Mouse (Mus musculus) hindbrain, postnatal 0 days (tissue): ENCODE measurements around the gene Lgsn. TPM values are rescaled to one million over a fixed set of nuclear protein-coding genes. Genes with fewer than 3 reads are reported as not detected.

Experiments
- ATAC-seq: fragments of 200-750 bp; cut with Nextera tagmentation; 2 replicates; pipeline ENCODE4 v1.8.0; 2017; ENCODE audit warnings: mild to moderate bottlenecking, moderate TSS enrichment, moderate library complexity
- DNase-seq: peaks from one replicate; pipeline ENCODE4 v3.0.0-alpha.2; 2015; ENCODE audit warnings: low spot score
- H3K27ac ChIP-seq: fragments of 300-500 bp; sonication (generic); 2 replicates; pipeline ENCODE4 v1.5.1; 2014; ENCODE audit warnings: mild to moderate bottlenecking
- H3K27me3 ChIP-seq: fragments of 300-500 bp; sonication (generic); 2 replicates; pipeline ENCODE4 v1.6.1; 2014; ENCODE audit warnings: low read length, mixed read lengths; ENCODE audit not compliant: insufficient read depth
- H3K36me3 ChIP-seq: fragments of 300-500 bp; sonication (generic); 2 replicates; pipeline ENCODE4 v1.6.1; 2014; ENCODE audit warnings: low read length, mixed read lengths; ENCODE audit not compliant: insufficient read depth
- H3K4me1 ChIP-seq: fragments of 300-500 bp; sonication (generic); 2 replicates; pipeline ENCODE4 v1.6.1; 2014; ENCODE audit warnings: antibody characterized with exemption, low read length, mixed read lengths; ENCODE audit not compliant: insufficient read depth
- H3K4me2 ChIP-seq: fragments of 300-500 bp; sonication (generic); 2 replicates; pipeline ENCODE4 v1.6.1; 2014; ENCODE audit warnings: low read depth, mild to moderate bottlenecking, low read length, moderate library complexity, mixed read lengths
- H3K4me3 ChIP-seq: fragments of 300-500 bp; sonication (generic); 2 replicates; pipeline ENCODE4 v1.5.1; 2014; ENCODE audit warnings: low read length
- H3K9ac ChIP-seq: fragments of 300-500 bp; sonication (generic); replicated peaks from 2 replicates; pipeline ENCODE4 v1.6.1; 2014; ENCODE audit warnings: mild to moderate bottlenecking, low read length, moderate library complexity, mixed read lengths
- H3K9me3 ChIP-seq: fragments of 300-500 bp; sonication (generic); 2 replicates; pipeline ENCODE4 v1.6.1; 2016; ENCODE audit warnings: low read length, mixed read lengths
- CTCF ChIP-seq: IDR thresholded peaks from 2 replicates; pipeline ENCODE4 v1.5.1; 2016; ENCODE audit warnings: antibody characterized with exemption, control low read depth, low read depth
- WGBS: fragments of 180-500 bp; shearing (Covaris S2); extraction: QIAGEN DNeasy Blood & Tissue Kit; methylation state at CpG from one replicate; pipeline ENCODE4 v1.1.7; 2014; 5-methylcytosine and 5-hydroxymethylcytosine counted together
- polyA plus RNA-seq: library from polyadenylated mRNA; unstranded; fragments of >200 nt; fragmentation: Nextera tagmentation; extraction: Ambion mirVana; gene quantifications from 2 replicates; pipeline ENCODE4 v1.2.1, GENCODE M21; 2015
- total RNA-seq: library from RNA; depleted of rRNA; stranded (reverse); fragments of >200 nt; gene quantifications from 2 replicates; pipeline ENCODE4 v1.2.3, GENCODE M21; 2014; rRNA removed

Lgsn gene
- total RNA-seq: 0.83 TPM in 1 of 2 replicates, not detected in the other
- 0.11 TPM in 1 of 2 replicates, not detected in the other for polyA plus RNA-seq

GRCm38 (mm10) chr1:31176101-31176500, at the start of gene Lgsn:
Lgsn (plus strand) TSS chr1:31176401.
- no peak within 1 kb of the TSS for H3K27ac ChIP-seq
- no peak for TF ChIP-seq CTCF
- 75% methylated on average over 5 of the region's 5 CpGs for WGBS
- no peak for ATAC-seq
- no peaks in the 10 kb centered on the region for H3K36me3 ChIP-seq
- H3K9ac ChIP-seq: no peak within 1 kb of the TSS
- no peak for DNase-seq
- H3K4me1 ChIP-seq: no peaks in the 10 kb centered on the region
- H3K4me3 ChIP-seq: no peak within 1 kb of the TSS
- H3K9me3 ChIP-seq: no peaks in the 10 kb centered on the region
- no peaks in the 10 kb centered on the region for H3K27me3 ChIP-seq
- no peak within 1 kb of the TSS for H3K4me2 ChIP-seq

- ATAC-seq: no peak
Measured at GRCm38 (mm10) chr1:31138387-31138786, 37.8 kb upstream of the Lgsn start.

GRCm38 (mm10) chr1:31142288-31143094, 33.7 kb upstream of the Lgsn start:
- no peak overlapping the region for H3K27ac ChIP-seq
- H3K27me3 ChIP-seq: no peaks in the 10 kb centered on the region
- H3K36me3 ChIP-seq: no peaks in the 10 kb centered on the region
- no peaks in the 10 kb centered on the region for H3K4me1 ChIP-seq
- H3K9ac ChIP-seq: no peak overlapping the region
- no peak for TF ChIP-seq CTCF
- peak; percentile 55; the same call in 1 of the 2 replicates for ATAC-seq
- no peaks in the 10 kb centered on the region for H3K9me3 ChIP-seq
- WGBS: 41% methylated on average over 8 of the region's 8 CpGs
- peak; percentile 31 for DNase-seq
- no peak overlapping the region for H3K4me2 ChIP-seq
- no peak overlapping the region for H3K4me3 ChIP-seq

More at GRCm38 (mm10) chr1:31138387-31138786, 37.8 kb upstream of the Lgsn start:
- TF ChIP-seq CTCF: no peak
- Histone ChIP-seq H3K9me3 (no peaks in the 10 kb centered on the region), H3K36me3 (no peaks in the 10 kb centered on the region), H3K4me2 (no peak overlapping the region), H3K27me3 (no peaks in the 10 kb centered on the region), H3K27ac (no peak overlapping the region), H3K4me3 (no peak overlapping the region), H3K4me1 (no peaks in the 10 kb centered on the region), H3K9ac (no peak overlapping the region)
- 74% methylated on average over 3 of the region's 3 CpGs for WGBS
- DNase-seq: no peak

GRCm38 (mm10) chr1:31143571-31143970, 32.6 kb upstream of the Lgsn start:
- H3K4me2 ChIP-seq: no peak overlapping the region
- no peak overlapping the region for H3K4me3 ChIP-seq
- DNase-seq (no peak), ATAC-seq (no peak)
- no peak overlapping the region for H3K27ac ChIP-seq
- H3K9ac ChIP-seq: no peak overlapping the region
- H3K27me3 ChIP-seq: no peaks in the 10 kb centered on the region
- H3K4me1 ChIP-seq: no peaks in the 10 kb centered on the region
- WGBS: 80% methylated on average over 2 of the region's 2 CpGs
- no peaks in the 10 kb centered on the region for H3K36me3 ChIP-seq
- no peaks in the 10 kb centered on the region for H3K9me3 ChIP-seq
- no peak for TF ChIP-seq CTCF

- TF ChIP-seq CTCF: no peak
- no peak for DNase-seq
- Histone ChIP-seq H3K27ac (no peak overlapping the region), H3K4me1 (no peaks in the 10 kb centered on the region), H3K4me3 (no peak overlapping the region), H3K4me2 (no peak overlapping the region), H3K9me3 (no peaks in the 10 kb centered on the region), H3K27me3 (no peaks in the 10 kb centered on the region), H3K36me3 (no peaks in the 10 kb centered on the region), H3K9ac (no peak overlapping the region)
- WGBS: 64% methylated on average over 6 of the region's 6 CpGs
- no peak for ATAC-seq
Measured at GRCm38 (mm10) chr1:31149671-31150070, 26.5 kb upstream of the Lgsn start.

GRCm38 (mm10) chr1:31150546-31150945, 25.7 kb upstream of the Lgsn start:
- no peaks in the 10 kb centered on the region for H3K9me3 ChIP-seq
- no peaks in the 10 kb centered on the region for H3K36me3 ChIP-seq
- 56% methylated on average over 3 of the region's 3 CpGs for WGBS
- H3K4me2 ChIP-seq: no peak overlapping the region
- H3K9ac ChIP-seq: no peak overlapping the region
- H3K4me1 ChIP-seq: no peaks in the 10 kb centered on the region
- ATAC-seq (no peak), DNase-seq (no peak)
- no peaks in the 10 kb centered on the region for H3K27me3 ChIP-seq
- no peak for TF ChIP-seq CTCF
- no peak overlapping the region for H3K27ac ChIP-seq
- H3K4me3 ChIP-seq: no peak overlapping the region
